Mouse (Mus musculus) T-helper 2 cell (primary cell): ENCODE data around the gene Krtap4-1.

Experiments
- in situ Hi-C: fragments of 300-600 bp; cut with MboI, MseI; formaldehyde crosslinking; loops from one replicate; pipeline ENCODE4 v1.15.1; 2025; ENCODE audit warnings: high pct_unique_total_duplicates

Krtap4-1 gene

DNA sequence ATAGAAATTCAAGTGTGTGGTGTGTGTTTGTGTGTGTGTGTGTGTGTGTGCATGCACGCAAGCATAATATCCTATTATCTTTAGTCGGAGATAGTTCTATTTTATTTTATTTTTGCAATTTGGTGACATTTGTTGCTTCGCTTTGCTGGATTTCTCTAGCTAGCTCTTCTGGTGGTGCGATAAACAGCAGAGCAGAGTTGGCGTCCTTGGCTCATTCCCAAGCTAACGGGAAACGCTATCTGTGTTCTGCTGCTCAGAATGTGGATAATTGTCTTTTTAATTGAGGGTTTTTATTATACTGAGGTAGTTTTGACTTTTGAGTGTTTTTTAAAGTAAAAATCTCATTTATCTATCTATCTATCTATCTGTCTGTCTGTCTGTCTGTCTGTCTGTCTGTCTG lies 42.9 kb downstream of the Krtap4-1 start:
- in situ Hi-C loops, result no loop called here

GRCm38 (mm10) chr11:99583245-99583704 lies 44.8 kb downstream of the Krtap4-1 start, which contains the start of gene Krtap1-4:
Gene Krtap1-4 (minus strand): TSS chr11:99583654.
- in situ Hi-C loops, result no loop called here

DNA sequence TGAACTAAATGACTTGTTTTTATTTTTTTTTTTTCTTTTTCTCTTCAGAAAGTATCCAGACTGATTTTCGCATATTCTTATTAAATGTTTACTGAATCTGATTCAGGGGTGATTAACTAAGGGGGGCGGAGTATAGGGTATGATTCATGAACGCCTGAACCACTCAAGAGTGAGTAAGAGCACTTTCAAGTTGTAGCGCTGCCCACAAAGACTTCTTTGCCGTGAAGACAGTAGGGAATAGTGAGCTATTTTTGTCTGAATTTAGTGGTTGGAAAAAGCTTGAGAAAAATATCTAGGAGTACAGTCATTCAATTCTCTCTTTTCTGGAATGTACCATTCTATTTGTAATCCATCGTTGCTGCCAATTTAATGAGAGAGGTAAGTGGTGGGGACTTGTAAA lies 46.5 kb downstream of the Krtap4-1 start:
- in situ Hi-C loops, result no loop called here

- in situ Hi-C loops, result no loop called here
These were observed 47.0 kb downstream of the Krtap4-1 start for GRCm38 (mm10) chr11:99581051-99581450.

GRCm38 (mm10) chr11:99580636-99581035 lies 47.4 kb downstream of the Krtap4-1 start, which contains the start of gene Krtap1-5:
Gene Krtap1-5 (minus strand): TSS chr11:99581016.
- in situ Hi-C loops, result no loop called here
